8 mouse cellular contexts compared by ENCODE assay signal in genomic region chr16:30981345-30981744, GRCm38 (mm10).
DNase-seq lines count a peak whose midpoint lies in the region; ATAC-seq and TF ChIP-seq lines count a peak whose summit lies in the region.

No protein-coding gene starts in this region.

- peak; percentile 77 for ATAC-seq in cerebellum, adult (ENCODE audit: insufficient number of reproducible peaks, low FRiP score, low TSS enrichment)
- peak; percentile 65 for ATAC-seq in lung, postnatal 0 days
- ATAC-seq in neural tube, embryonic 15.5 days (ENCODE audit: low FRiP score), result no peak

- no peak for TF ChIP-seq EP300 in lung, postnatal 0 days (IDR thresholded peaks at IDR 0.05)

- WGBS in lung, postnatal 0 days, result 44% methylated on average over 10 of the region's 10 CpGs
- 90% methylated on average over 10 of the region's 10 CpGs for WGBS in neural tube, embryonic 15.5 days

- no peak overlapping the region for H3K9ac ChIP-seq in lung, postnatal 0 days (replicated peaks; ENCODE audit: low read depth)
- H3K9ac ChIP-seq in neural tube, embryonic 15.5 days (replicated peaks), result no peak overlapping the region

- intact Hi-C loops in left cerebral cortex, adult 2 months (cut with DNase I), result loop anchor here (5.0 kb wide), 1 partner anchor 54 kb away; no protein-coding TSS in a partner anchor
- intact Hi-C loops in gastrocnemius, postnatal 14 days (cut with DNase I; ENCODE audit: low total_unique reads), result no loop called here

- no peaks in the 10 kb centered on the region; the same call in 1 of the 2 replicates for H3K27me3 ChIP-seq in lung, postnatal 0 days (replicated peaks; ENCODE audit: insufficient read depth, low read length)
- H3K27me3 ChIP-seq in neural tube, embryonic 15.5 days (replicated peaks), result no peaks in the 10 kb centered on the region

- no peaks in the 10 kb centered on the region for H3K9me3 ChIP-seq in lung, postnatal 0 days (ENCODE audit: low read length)
- no peaks in the 10 kb centered on the region for H3K9me3 ChIP-seq in neural tube, embryonic 15.5 days (replicated peaks)

- no peak for TF ChIP-seq CTCF in left cerebral cortex, adult 2 months (IDR thresholded peaks at IDR 0.05)
- TF ChIP-seq CTCF in lung, postnatal 0 days (IDR thresholded peaks at IDR 0.05), result no peak

- DNase-seq in left cerebral cortex, adult 2 months (ENCODE audit: extremely low spot score in 1 of 2, low spot score in 2 of 2), result no peak
- no peak for DNase-seq in left cerebral cortex, adult 9 months (ENCODE audit: low spot score in 2 of 2)
- peak; percentile 86 for DNase-seq in gastrocnemius, postnatal 14 days
- DNase-seq in lung, postnatal 0 days (ENCODE audit: low spot score), result peak; percentile 69
- DNase-seq in retina, postnatal 1 day, result no peak
- DNase-seq in right cerebral cortex, postnatal 36 days (ENCODE audit: low spot score in 2 of 2), result no peak

- H3K27ac ChIP-seq in left cerebral cortex, adult 2 months, result peak overlapping the region; percentile 42
- H3K27ac ChIP-seq in lung, postnatal 0 days (ENCODE audit: low read length), result peak overlapping the region; percentile 14; the same call in 1 of the 2 replicates
- H3K27ac ChIP-seq in neural tube, embryonic 15.5 days (replicated peaks), result no peak overlapping the region

- H3K4me2 ChIP-seq in lung, postnatal 0 days (replicated peaks; ENCODE audit: low read depth, low read length), result no peak overlapping the region
- no peak overlapping the region for H3K4me2 ChIP-seq in neural tube, embryonic 15.5 days

- no peak overlapping the region for H3K4me3 ChIP-seq in left cerebral cortex, adult 2 months
- no peak overlapping the region for H3K4me3 ChIP-seq in lung, postnatal 0 days (ENCODE audit: low read depth, low read length)
- no peak overlapping the region for H3K4me3 ChIP-seq in neural tube, embryonic 15.5 days (replicated peaks)

- no peaks in the 10 kb centered on the region for H3K36me3 ChIP-seq in lung, postnatal 0 days (ENCODE audit: insufficient read depth, low read length)
- H3K36me3 ChIP-seq in neural tube, embryonic 15.5 days, result no peaks in the 10 kb centered on the region

- H3K4me1 ChIP-seq in lung, postnatal 0 days (ENCODE audit: insufficient read depth, low read depth, low read length), result no peaks in the 10 kb centered on the region; the same call in 1 of the 2 replicates
- peaks cover 38% of the 10 kb centered on the region for H3K4me1 ChIP-seq in neural tube, embryonic 15.5 days

Comparison
In these comparisons a context has a peak if more than half of its experiments do, and no peak if none do; other contexts are left out.
1. DNase-seq: peak in gastrocnemius, postnatal 14 days (single experiment) and lung, postnatal 0 days (single experiment); none in left cerebral cortex, adult 2 months (0 of 2), left cerebral cortex, adult 9 months (0 of 2), retina, postnatal 1 day (single experiment) and right cerebral cortex, postnatal 36 days (0 of 2).